Mouse (Mus musculus) hindbrain, embryonic 11.5 days (tissue): ENCODE measurements at regions not wholly inside any gene's neighbourhood (a gene's known extent, or its start where the extent isn't known, plus 50 kb on each side); places are given as distances from the start of the nearest gene placed in this dataset.
A peak's percentile ranks its signal among the peaks of the same experiment; 100 is the strongest.

Experiments
- ATAC-seq: fragments of 200-750 bp; cut with Nextera tagmentation; 2 replicates; pipeline ENCODE4 v1.8.0; 2017; ENCODE audit warnings: mild to moderate bottlenecking, moderate TSS enrichment, moderate library complexity; ENCODE audit not compliant: low FRiP score
- DNase-seq: peaks from one replicate; pipeline ENCODE4 v3.0.0-alpha.2; 2015; ENCODE audit warnings: low spot score
- H3K27ac ChIP-seq: fragments of 300-500 bp; sonication (generic); 2 replicates; pipeline ENCODE4 v1.5.1; 2014; ENCODE audit warnings: mild to moderate bottlenecking, low read depth, low read length
- H3K27me3 ChIP-seq: fragments of 300-500 bp; sonication (generic); 2 replicates; pipeline ENCODE4 v1.6.1; 2014; ENCODE audit warnings: mild to moderate bottlenecking, low read length, moderate library complexity, mixed read lengths; ENCODE audit not compliant: control insufficient read depth, insufficient read depth
- H3K36me3 ChIP-seq: fragments of 300-500 bp; sonication (generic); 2 replicates; pipeline ENCODE4 v1.6.1; 2014; ENCODE audit warnings: mild to moderate bottlenecking, low read length, moderate library complexity, mixed read lengths; ENCODE audit not compliant: control insufficient read depth, insufficient read depth
- H3K4me1 ChIP-seq: fragments of 300-500 bp; sonication (generic); replicated peaks from 2 replicates; pipeline ENCODE4 v1.6.1; 2014; ENCODE audit warnings: low read length, mixed read lengths; ENCODE audit not compliant: control insufficient read depth, insufficient read depth
- H3K4me2 ChIP-seq: fragments of 300-500 bp; sonication (generic); replicated peaks from 2 replicates; pipeline ENCODE4 v1.6.1; 2014; ENCODE audit warnings: mild to moderate bottlenecking, low read depth, low read length
- H3K4me3 ChIP-seq: fragments of 300-500 bp; sonication (generic); 2 replicates; pipeline ENCODE4 v1.5.1; 2014; ENCODE audit warnings: low read depth, low read length
- H3K9ac ChIP-seq: fragments of 300-500 bp; sonication (generic); 2 replicates; pipeline ENCODE4 v1.6.1; 2014; ENCODE audit warnings: low read depth, low read length
- H3K9me3 ChIP-seq: fragments of 300-500 bp; sonication (generic); 2 replicates; pipeline ENCODE4 v1.6.1; 2016; ENCODE audit warnings: low read length; ENCODE audit not compliant: control insufficient read depth
- WGBS: fragments of 180-500 bp; shearing (Covaris S2); extraction: QIAGEN DNeasy Blood & Tissue Kit; methylation state at CpG from one replicate; pipeline ENCODE4 v1.1.7; 2014; 5-methylcytosine and 5-hydroxymethylcytosine counted together

DNA sequence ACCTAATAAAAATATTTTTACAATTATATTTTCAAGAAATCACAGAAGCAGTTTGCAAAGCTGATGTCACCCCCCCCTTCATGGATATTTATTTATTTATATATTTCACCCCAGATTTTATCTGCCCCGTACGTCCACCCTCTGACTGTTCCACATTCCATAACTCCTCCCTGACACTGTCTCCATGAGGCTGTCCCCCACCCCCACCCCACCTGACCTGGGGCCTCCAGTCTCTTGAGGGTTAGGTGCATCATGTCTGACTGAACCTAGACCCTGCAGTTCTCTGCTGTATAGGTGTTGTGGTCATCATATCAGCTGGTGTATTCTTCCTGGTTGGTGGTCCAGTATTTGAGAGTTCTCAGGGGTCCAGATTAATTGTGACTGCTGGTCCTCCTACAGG is 1083.9 kb upstream of the Cadm2 start:
- Histone ChIP-seq H3K9me3 (no peaks in the 10 kb centered on the region), H3K4me3 (no peak overlapping the region), H3K27ac (no peak overlapping the region), H3K36me3 (no peaks in the 10 kb centered on the region), H3K9ac (no peak overlapping the region), H3K4me1 (no peaks in the 10 kb centered on the region), H3K4me2 (no peak overlapping the region), H3K27me3 (no peaks in the 10 kb centered on the region)
- 81% methylated on average over 2 of the region's 2 CpGs for WGBS
- no peak for DNase-seq
- peak; percentile 56 for ATAC-seq

GRCm38 (mm10) chr16:68666972-68667538 is 1046.3 kb upstream of the Cadm2 start:
- Histone ChIP-seq H3K9ac (no peak overlapping the region), H3K36me3 (no peaks in the 10 kb centered on the region), H3K27ac (no peak overlapping the region), H3K9me3 (no peaks in the 10 kb centered on the region), H3K4me3 (no peak overlapping the region), H3K27me3 (no peaks in the 10 kb centered on the region), H3K4me2 (no peak overlapping the region), H3K4me1 (no peaks in the 10 kb centered on the region)
- DNase-seq (no peak), ATAC-seq (no peak)
- 93% methylated on average over 4 of the region's 4 CpGs for WGBS

DNA sequence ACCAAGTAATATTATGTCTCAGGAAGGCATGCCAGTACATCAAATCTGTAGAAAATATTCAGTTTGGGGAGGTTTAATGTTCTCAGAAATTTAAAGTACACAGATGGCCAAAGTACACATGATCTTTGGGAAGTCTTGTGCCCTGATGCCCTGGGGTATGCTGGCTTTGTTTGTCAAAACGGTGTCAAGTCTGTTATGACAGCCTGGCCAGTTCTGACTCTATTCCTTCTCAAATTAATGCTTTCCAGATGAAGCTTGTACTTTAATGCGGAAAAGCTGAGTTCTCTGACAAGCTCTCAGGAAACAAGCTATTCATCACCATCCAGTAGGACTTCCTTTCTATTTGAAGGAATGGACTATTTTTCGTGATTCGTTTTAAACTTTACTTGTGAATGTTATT is 1037.7 kb upstream of the Cadm2 start:
- Histone ChIP-seq H3K27ac (no peak overlapping the region), H3K9ac (no peak overlapping the region), H3K27me3 (no peaks in the 10 kb centered on the region), H3K4me2 (no peak overlapping the region), H3K9me3 (no peaks in the 10 kb centered on the region), H3K4me1 (no peaks in the 10 kb centered on the region), H3K4me3 (no peak overlapping the region), H3K36me3 (no peaks in the 10 kb centered on the region)
- ATAC-seq, result no peak
- WGBS, result 69% methylated on average over 4 of the region's 4 CpGs
- peak; percentile 15 for DNase-seq

GRCm38 (mm10) chr16:68627976-68628375 is 1007.3 kb upstream of the Cadm2 start:
- no peak for ATAC-seq
- Histone ChIP-seq H3K4me3 (no peak overlapping the region), H3K9me3 (no peaks in the 10 kb centered on the region), H3K27ac (no peak overlapping the region), H3K27me3 (no peaks in the 10 kb centered on the region), H3K4me2 (no peak overlapping the region), H3K36me3 (no peaks in the 10 kb centered on the region), H3K4me1 (no peaks in the 10 kb centered on the region), H3K9ac (no peak overlapping the region)
- WGBS, result 62% methylated on average over 2 of the region's 2 CpGs
- no peak for DNase-seq

DNA sequence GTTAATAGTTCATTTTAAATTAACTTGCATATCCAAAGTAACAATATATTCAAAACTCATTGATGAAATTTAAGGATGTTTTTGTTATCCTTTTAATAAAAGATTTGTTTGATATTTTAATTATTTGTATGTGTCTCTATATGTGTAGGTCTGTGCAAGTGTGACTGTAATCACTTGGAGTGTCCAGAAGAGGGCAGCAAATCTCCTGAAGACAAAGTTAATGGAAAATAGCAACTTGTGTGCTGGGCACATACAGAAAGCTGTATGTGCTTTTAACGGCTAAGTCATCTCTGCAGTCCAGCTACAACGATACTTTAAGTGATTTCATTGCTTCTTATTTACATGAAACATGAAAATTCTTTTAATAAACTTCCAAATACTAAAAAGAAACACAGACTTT is 993.3 kb upstream of the Cadm2 start:
- H3K4me3 ChIP-seq, result no peak overlapping the region
- no peaks in the 10 kb centered on the region for H3K27me3 ChIP-seq
- WGBS, result 76% methylated on average over 2 of the region's 2 CpGs
- no peaks in the 10 kb centered on the region for H3K4me1 ChIP-seq
- DNase-seq (peak; percentile 44), ATAC-seq (no peak)
- H3K27ac ChIP-seq, result no peak overlapping the region
- H3K4me2 ChIP-seq, result no peak overlapping the region
- no peak overlapping the region for H3K9ac ChIP-seq
- H3K36me3 ChIP-seq, result no peaks in the 10 kb centered on the region
- no peaks in the 10 kb centered on the region for H3K9me3 ChIP-seq
